Mouse (Mus musculus): ENCODE results near the gene Nr4a1. TPM values are rescaled to one million over a fixed set of nuclear protein-coding genes. Genes with fewer than 3 reads are reported as not detected.

The Nr4a1 gene
- polyA plus RNA-seq, 1 experiment from 2014 or later: 7.9 TPM

DNA sequence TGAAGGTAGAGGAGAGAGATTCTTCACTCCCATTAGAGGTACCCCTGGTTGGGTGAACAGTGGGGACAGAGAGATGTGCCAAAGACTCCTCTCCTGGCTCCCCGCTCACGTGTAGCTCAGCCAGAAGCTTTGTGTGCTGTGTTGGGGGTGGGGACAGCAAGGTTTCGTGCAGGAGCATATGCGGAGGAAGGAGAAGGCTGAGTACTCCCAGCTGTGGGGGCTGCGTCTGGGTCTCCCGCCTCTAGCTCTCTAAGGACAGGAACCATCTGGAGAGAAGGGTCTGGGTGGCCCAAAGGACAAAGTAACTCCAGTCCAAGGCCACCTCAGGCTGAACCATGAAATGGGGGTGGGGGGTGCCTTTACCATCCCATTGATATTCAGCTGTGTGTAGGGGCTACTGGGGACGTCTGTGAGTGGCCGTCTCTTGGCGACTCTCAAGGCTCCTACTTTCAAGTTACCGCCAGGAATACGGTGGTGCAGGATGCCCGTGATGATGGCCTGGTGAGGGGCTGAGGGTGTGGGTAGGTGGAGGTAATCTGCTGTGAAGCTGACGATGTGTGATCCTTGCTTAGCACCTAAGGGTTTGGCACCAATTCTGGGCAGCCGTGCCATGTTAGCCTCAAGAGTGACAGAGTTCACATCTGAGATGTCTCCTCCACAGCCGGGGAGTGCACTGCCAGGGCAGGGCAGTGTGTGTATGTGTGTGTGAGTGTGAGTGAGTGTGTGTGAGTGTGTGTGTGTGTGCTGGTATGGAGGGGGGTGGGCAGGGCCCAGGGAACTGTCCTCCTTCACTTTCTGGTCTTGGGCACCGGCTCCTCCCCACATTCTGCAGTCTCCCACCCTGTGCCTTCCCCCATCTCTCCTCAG is 40.2 kb downstream of the Nr4a1 start:
- no peak for ATAC-seq (ENCODE audit: low FRiP score)
- H3K4me3 ChIP-seq (replicated peaks): no peak overlapping the region
- peaks cover 33% of the 10 kb centered on the region for H3K36me3 ChIP-seq
- no peak overlapping the region for H3K27ac ChIP-seq (replicated peaks)
- H3K9me3 ChIP-seq (replicated peaks): no peaks in the 10 kb centered on the region
- peaks cover 4% of the 10 kb centered on the region; the same call in 1 of the 2 replicates for H3K4me1 ChIP-seq
- no peak overlapping the region for H3K4me2 ChIP-seq
- H3K27me3 ChIP-seq (replicated peaks): no peaks in the 10 kb centered on the region
- WGBS: 67% methylated on average over 16 of the region's 16 CpGs
- H3K9ac ChIP-seq (replicated peaks): no peak overlapping the region

DNA sequence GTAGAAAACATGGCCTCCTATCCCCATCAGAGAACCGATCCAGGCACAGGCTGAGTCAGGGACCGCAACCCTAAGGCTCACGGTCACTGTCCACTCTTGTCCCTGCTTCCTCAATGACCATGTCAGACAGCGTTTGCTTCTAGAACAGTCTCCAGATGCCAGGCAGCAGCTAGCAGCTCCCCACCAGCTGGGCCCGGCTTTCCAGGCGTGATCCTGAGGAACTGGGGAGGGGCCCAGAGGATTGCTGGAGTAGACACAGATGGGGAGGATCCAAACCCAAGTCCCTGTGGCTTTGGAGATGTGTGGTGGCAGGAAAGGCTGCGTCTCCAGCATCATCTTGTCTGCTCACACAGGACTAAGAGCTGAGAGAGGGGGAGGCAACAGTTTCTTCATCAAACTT is 41.0 kb downstream of the Nr4a1 start:
- WGBS: 83% methylated on average over 7 of the region's 7 CpGs
- no peaks in the 10 kb centered on the region for H3K27me3 ChIP-seq (replicated peaks)
- H3K9me3 ChIP-seq (replicated peaks): no peaks in the 10 kb centered on the region
- peaks cover 25% of the 10 kb centered on the region for H3K36me3 ChIP-seq
- no peak overlapping the region for H3K27ac ChIP-seq (replicated peaks)
- H3K4me2 ChIP-seq: no peak overlapping the region
- H3K4me1 ChIP-seq: peaks cover 4% of the 10 kb centered on the region; the same call in 1 of the 2 replicates
- H3K9ac ChIP-seq (replicated peaks): no peak overlapping the region
- no peak for ATAC-seq (ENCODE audit: low FRiP score)
- H3K4me3 ChIP-seq (replicated peaks): no peak overlapping the region

DNA sequence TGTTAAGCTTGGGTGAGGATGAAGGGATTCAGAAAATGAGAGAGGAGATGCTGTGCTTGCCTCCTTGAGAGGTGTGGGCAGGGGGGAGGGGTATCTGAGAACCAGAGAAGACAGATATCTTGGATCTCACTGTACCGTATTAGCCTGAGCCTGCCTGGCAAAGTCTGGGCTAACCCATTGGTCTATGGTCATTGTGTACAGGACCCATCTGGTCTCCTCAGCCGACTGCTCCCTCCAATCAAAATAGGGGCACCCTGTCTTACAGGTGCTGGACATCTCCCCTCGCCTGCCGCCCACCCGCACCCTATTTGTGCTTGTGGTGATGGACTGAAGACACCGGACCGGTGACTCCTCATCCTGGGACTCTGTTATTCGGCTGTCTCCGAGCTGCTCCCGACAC is 41.5 kb downstream of the Nr4a1 start:
- WGBS: 96% methylated on average over 10 of the region's 10 CpGs
- no peak for ATAC-seq (ENCODE audit: low FRiP score)
- Histone ChIP-seq H3K27ac (replicated peaks) (no peak overlapping the region), H3K27me3 (replicated peaks) (no peaks in the 10 kb centered on the region), H3K4me2 (no peak overlapping the region), H3K9ac (replicated peaks) (no peak overlapping the region), H3K4me1 (peaks cover 4% of the 10 kb centered on the region; the same call in 1 of the 2 replicates), H3K9me3 (replicated peaks) (no peaks in the 10 kb centered on the region), H3K36me3 (peaks cover 20% of the 10 kb centered on the region), H3K4me3 (replicated peaks) (no peak overlapping the region)

DNA sequence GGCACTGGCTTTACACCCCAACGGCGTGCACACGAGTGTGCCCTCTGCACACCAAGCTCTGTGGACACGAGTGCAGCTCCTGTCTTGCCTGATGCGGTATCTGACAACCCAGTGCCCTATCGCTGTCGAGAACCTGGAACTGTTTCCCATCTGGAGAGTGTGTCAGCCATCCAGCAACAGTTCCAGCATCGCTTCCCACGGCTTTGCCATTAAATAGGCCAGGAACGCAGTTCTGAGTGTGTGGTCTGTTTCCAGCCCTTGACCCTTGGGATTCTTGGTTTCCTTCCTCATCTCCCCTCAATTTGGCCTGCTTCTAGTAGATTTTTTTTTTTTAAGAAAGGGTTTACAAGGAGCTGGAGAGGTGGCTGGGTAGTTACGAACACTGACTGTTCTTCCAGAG is 42.0 kb downstream of the Nr4a1 start:
- H3K4me2 ChIP-seq: no peak overlapping the region
- no peak overlapping the region for H3K9ac ChIP-seq (replicated peaks)
- no peaks in the 10 kb centered on the region for H3K9me3 ChIP-seq (replicated peaks)
- no peak overlapping the region for H3K27ac ChIP-seq (replicated peaks)
- H3K4me3 ChIP-seq (replicated peaks): no peak overlapping the region
- ATAC-seq (ENCODE audit: low FRiP score): no peak
- H3K27me3 ChIP-seq (replicated peaks): no peaks in the 10 kb centered on the region
- 90% methylated on average over 11 of the region's 11 CpGs for WGBS
- peaks cover 15% of the 10 kb centered on the region for H3K36me3 ChIP-seq
- H3K4me1 ChIP-seq: peaks cover 4% of the 10 kb centered on the region; the same call in 1 of the 2 replicates

DNA sequence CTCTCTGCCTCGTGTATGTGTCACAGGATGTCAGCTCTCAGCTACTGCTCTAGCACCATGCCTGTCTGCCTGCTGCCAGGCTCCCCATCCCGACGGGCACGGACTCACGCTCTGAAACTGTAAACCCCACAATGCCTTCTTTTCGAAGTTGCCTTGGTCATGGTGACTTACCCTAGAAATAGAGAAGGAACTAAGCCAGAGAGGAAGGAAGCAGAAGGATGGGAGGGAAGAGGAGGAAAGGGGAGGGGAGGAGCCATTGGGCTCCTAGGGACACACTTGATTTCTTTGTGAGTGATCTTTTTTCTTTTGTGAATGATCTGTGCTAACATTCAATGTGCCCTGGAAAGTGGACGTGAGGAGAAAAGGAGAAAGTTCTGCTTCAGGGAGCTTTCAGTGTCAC is 43.9 kb downstream of the Nr4a1 start:
- no peak overlapping the region for H3K4me2 ChIP-seq

DNA sequence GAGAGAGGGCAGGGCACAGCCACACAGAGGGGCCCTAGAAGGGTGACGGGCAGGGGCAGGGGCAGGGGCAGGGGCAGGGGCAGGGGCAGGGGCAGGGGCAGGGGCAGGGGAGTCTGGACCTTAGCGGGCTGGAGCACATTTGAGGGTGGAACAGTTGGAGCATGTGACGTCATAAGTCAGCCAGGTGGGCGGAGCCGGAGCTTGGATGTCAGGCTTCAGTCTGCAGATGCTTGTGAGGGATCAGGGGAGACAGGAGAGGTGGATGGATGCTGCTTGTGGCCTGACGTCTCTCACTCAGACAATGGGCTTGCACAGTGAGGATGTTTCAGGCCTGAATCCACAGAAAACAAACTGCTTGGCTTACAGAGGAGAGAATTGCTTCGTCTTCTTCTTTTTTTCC is 44.5 kb downstream of the Nr4a1 start:
- Histone ChIP-seq H3K27me3 (replicated peaks) (no peaks in the 10 kb centered on the region), H3K4me2 (no peak overlapping the region), H3K27ac (replicated peaks) (no peak overlapping the region), H3K36me3 (no peaks in the 10 kb centered on the region), H3K9ac (replicated peaks) (no peak overlapping the region), H3K4me3 (replicated peaks) (no peak overlapping the region), H3K9me3 (replicated peaks) (no peaks in the 10 kb centered on the region), H3K4me1 (peaks cover 4% of the 10 kb centered on the region; the same call in 1 of the 2 replicates)
- no peak for ATAC-seq (ENCODE audit: low FRiP score)
- WGBS: 13% methylated on average over 7 of the region's 7 CpGs

More for the DNA sequence above, 43.9 kb downstream of the Nr4a1 start:
- Histone ChIP-seq H3K27ac (replicated peaks) (no peak overlapping the region), H3K36me3 (0 out of 2 replicates have a peak, but pooled peaks cover 1% of the 10 kb centered on the region), H3K4me1 (peaks cover 4% of the 10 kb centered on the region; the same call in 1 of the 2 replicates), H3K9ac (replicated peaks) (no peak overlapping the region), H3K27me3 (replicated peaks) (no peaks in the 10 kb centered on the region), H3K4me3 (replicated peaks) (no peak overlapping the region), H3K9me3 (replicated peaks) (no peaks in the 10 kb centered on the region)
- no peak for ATAC-seq (ENCODE audit: low FRiP score)
- WGBS: 22% methylated on average over 7 of the region's 7 CpGs

DNA sequence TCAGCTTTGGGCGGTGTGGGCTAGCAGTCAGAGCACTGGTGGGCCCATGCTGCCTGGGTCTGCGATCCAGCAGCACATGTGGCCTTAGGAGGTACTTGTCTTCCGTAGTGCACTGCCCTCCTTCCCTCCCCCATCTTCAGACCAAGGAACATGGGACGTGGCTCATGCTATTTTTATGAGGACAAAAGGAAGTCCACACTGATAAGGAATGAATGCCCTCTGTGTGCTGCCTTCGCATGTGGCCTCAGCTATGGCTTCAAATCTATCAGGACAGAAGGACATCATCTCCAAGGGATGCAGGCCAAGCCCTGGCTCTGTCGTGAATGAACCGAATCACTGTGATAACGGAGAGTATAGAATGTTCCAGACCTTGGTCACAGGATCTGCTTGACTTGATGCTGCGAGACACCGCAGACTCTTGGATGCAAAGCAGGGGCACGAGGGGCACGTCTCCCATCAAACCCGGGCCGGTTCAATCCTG is 45.5 kb downstream of the Nr4a1 start:
- Histone ChIP-seq H3K4me3 (replicated peaks) (no peak overlapping the region), H3K4me1 (peaks cover 4% of the 10 kb centered on the region; the same call in 1 of the 2 replicates), H3K36me3 (no peaks in the 10 kb centered on the region), H3K4me2 (no peak overlapping the region), H3K9me3 (replicated peaks) (no peaks in the 10 kb centered on the region), H3K27ac (replicated peaks) (no peak overlapping the region), H3K9ac (replicated peaks) (no peak overlapping the region), H3K27me3 (replicated peaks) (no peaks in the 10 kb centered on the region)
- no peak for ATAC-seq (ENCODE audit: low FRiP score)
- WGBS: 88% methylated on average over 14 of the region's 14 CpGs

DNA sequence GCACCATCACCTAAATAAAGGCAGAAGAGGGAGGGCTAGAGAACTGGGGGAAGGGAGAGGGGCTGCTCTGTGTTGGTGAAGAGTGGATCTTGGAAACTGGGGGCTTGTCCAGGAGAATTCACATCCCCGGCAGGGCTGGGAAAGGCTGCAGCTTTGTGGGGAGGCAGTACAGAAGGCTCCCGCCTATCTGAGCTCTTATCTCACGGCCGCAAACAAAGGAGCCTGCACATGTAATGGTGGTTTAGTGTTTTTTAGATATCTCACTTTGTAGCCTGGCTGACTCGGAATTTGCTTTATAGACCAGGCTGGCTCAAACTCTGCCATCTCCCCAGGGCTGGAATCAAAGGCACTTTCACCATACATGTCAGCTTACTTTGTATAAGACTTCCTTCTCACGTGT is 46.1 kb downstream of the Nr4a1 start:
- no peak for ATAC-seq (ENCODE audit: low FRiP score)
- no peak overlapping the region for H3K4me3 ChIP-seq (replicated peaks)
- no peaks in the 10 kb centered on the region for H3K9me3 ChIP-seq (replicated peaks)
- H3K36me3 ChIP-seq: no peaks in the 10 kb centered on the region
- H3K27me3 ChIP-seq (replicated peaks): no peaks in the 10 kb centered on the region
- H3K4me1 ChIP-seq: peaks cover 4% of the 10 kb centered on the region; the same call in 1 of the 2 replicates
- H3K27ac ChIP-seq (replicated peaks): no peak overlapping the region
- H3K4me2 ChIP-seq: no peak overlapping the region
- WGBS: 86% methylated on average over 6 of the region's 6 CpGs
- no peak overlapping the region for H3K9ac ChIP-seq (replicated peaks)

DNA sequence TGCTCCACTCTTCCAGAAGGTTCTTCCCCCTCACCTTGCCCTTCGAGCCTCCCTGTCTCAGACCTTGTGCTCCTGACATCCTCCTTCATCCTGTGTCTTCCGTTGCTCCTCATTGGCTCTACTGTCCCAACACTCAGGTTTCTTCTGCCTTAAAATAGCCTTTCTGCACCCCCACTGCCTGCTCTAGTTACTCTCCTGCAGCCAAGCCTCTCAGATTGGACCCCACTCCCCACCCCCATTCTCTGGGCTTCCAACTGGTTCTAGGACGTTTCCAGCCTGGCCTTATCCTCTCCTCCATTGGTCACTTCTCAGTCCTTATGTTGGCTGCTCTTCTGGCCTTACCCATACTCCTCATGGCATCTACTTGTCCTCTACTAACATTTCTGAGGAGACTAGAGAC is 48.1 kb downstream of the Nr4a1 start:
- H3K27ac ChIP-seq (replicated peaks): no peak overlapping the region
- no peak for ATAC-seq (ENCODE audit: low FRiP score)
- H3K36me3 ChIP-seq: no peaks in the 10 kb centered on the region
- no peak overlapping the region for H3K4me2 ChIP-seq
- no peaks in the 10 kb centered on the region for H3K9me3 ChIP-seq (replicated peaks)
- peaks cover 4% of the 10 kb centered on the region; the same call in 1 of the 2 replicates for H3K4me1 ChIP-seq
- 79% methylated on average over 3 of the region's 3 CpGs for WGBS
- no peaks in the 10 kb centered on the region for H3K27me3 ChIP-seq (replicated peaks)
- no peak overlapping the region for H3K4me3 ChIP-seq (replicated peaks)
- no peak overlapping the region for H3K9ac ChIP-seq (replicated peaks)

DNA sequence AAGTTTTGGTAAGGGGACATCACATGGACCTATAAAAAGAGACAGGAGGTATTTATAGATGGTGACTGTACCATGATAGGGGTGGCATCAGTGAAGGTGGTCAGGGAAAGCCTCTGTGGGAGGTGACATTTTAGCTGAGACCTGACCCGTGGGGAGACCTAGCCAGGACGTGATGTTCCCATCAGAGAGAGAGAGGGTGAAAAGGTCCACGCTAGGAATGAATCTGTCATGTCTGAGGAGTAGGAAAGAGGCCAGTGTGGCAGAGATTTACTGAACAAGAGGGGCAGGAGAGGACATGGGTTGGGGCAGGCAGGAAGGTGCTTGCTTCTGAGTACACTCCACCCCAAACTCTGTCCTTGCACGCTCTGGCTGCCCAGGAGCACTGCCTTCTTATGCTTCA is 49.8 kb downstream of the Nr4a1 start:
- H3K4me2 ChIP-seq: no peak overlapping the region
- no peak overlapping the region for H3K27ac ChIP-seq (replicated peaks)
- no peaks in the 10 kb centered on the region for H3K4me1 ChIP-seq
- no peak overlapping the region for H3K4me3 ChIP-seq (replicated peaks)
- no peaks in the 10 kb centered on the region for H3K36me3 ChIP-seq
- WGBS: 84% methylated on average over 4 of the region's 4 CpGs
- ATAC-seq (ENCODE audit: low FRiP score): no peak
- no peak overlapping the region for H3K9ac ChIP-seq (replicated peaks)
- H3K9me3 ChIP-seq (replicated peaks): no peaks in the 10 kb centered on the region
- H3K27me3 ChIP-seq (replicated peaks): no peaks in the 10 kb centered on the region

DNA sequence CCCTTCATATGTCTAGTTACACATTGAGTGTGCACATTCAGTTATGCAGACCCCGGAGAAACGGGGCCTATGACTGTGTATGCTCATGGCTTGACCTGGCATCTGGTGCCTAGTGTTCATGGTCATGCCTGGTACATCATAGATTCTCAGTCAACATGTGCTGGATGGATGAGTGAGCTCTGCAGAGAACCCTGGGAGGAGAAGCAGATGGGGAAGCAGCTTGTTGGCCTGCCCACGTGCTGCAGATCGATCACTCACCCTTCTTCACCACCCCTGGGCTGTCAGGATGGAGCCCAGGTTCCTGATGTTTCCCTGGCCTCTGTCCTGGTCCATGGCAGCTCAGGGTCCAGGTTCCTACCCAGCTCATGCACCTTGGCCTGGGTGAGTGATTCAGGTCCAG is 52.4 kb downstream of the Nr4a1 start:
- no peaks in the 10 kb centered on the region for H3K4me1 ChIP-seq
- no peaks in the 10 kb centered on the region for H3K27me3 ChIP-seq (replicated peaks)
- WGBS: 88% methylated on average over 4 of the region's 4 CpGs
- H3K27ac ChIP-seq (replicated peaks): no peak overlapping the region
- H3K4me2 ChIP-seq: no peak overlapping the region
- H3K4me3 ChIP-seq (replicated peaks): no peak overlapping the region
- H3K9ac ChIP-seq (replicated peaks): no peak overlapping the region
- no peaks in the 10 kb centered on the region for H3K36me3 ChIP-seq
- H3K9me3 ChIP-seq (replicated peaks): no peaks in the 10 kb centered on the region
- no peak for ATAC-seq (ENCODE audit: low FRiP score)

All from neural tube, embryonic 15.5 days (tissue).